Mouse (Mus musculus): ENCODE data around the gene Fam114a1. TPM values are rescaled to one million over a fixed set of nuclear protein-coding genes. Genes with fewer than 3 reads are reported as not detected.

Gene Fam114a1
- total RNA-seq, 2 experiments from 2014 or later, result 5.0 to 6.1 TPM

- intact Hi-C loops (cut with DNase I), result loop anchor here (2.0 to 10.0 kb wide), 4 partner anchors 129 to 382 kb away; no protein-coding TSS in a partner anchor
- peak; percentile 10 to 38 for DNase-seq (ENCODE audit: low spot score in 2 of 2)
These were observed 33.3 kb downstream of the Fam114a1 start for GRCm38 (mm10) chr5:65002940-65003824.

- intact Hi-C loops (cut with DNase I), result loop anchor here (2.0 to 10.0 kb wide), 4 partner anchors 128 to 381 kb away; no protein-coding TSS in a partner anchor
- no peak for DNase-seq (ENCODE audit: low spot score in 2 of 2)
These were observed 34.2 kb downstream of the Fam114a1 start for GRCm38 (mm10) chr5:65003946-65004535.

- intact Hi-C loops (cut with DNase I), result loop anchor here (10.0 kb wide), 1 partner anchor 380 kb away; no protein-coding TSS in a partner anchor
- DNase-seq (ENCODE audit: low spot score in 2 of 2), result no peak
These were observed 35.4 kb downstream of the Fam114a1 start for GRCm38 (mm10) chr5:65005251-65005650.

- intact Hi-C loops (cut with DNase I), result loop anchor here (10.0 kb wide), 1 partner anchor 379 kb away; no protein-coding TSS in a partner anchor
- DNase-seq (ENCODE audit: low spot score in 2 of 2), result peak in 1 of 2 experiments; percentile 21
These were observed 36.2 kb downstream of the Fam114a1 start for GRCm38 (mm10) chr5:65006011-65006491.

- intact Hi-C loops (cut with DNase I), result no loop called here
- DNase-seq (ENCODE audit: low spot score in 2 of 2), result no peak
These were observed 42.2 kb downstream of the Fam114a1 start for GRCm38 (mm10) chr5:65011901-65012573.

GRCm38 (mm10) chr5:65015508-65015907, 45.6 kb downstream of the Fam114a1 start:
- intact Hi-C loops (cut with DNase I), result no loop called here

DNA sequence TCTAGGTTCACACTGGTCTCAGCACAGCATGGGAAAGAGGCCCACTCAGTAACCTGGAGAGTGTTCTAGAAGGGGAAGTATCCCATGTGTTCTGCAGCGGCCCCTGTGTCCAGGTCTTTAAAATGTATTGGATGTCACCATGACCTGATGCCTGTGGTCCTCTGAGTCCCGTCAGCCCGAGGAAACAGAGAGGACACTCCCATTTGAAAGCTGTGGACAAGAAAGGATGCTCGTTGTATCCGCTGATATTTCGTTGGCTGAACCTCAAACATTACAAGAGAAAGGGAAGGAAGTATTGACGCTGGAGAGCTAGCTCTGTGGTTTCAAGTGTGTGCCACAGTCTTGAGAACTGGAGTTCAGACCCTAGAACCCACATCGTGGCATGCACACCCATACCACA, 49.2 kb downstream of the Fam114a1 start:
- intact Hi-C loops (cut with DNase I), result no loop called here
- DNase-seq (ENCODE audit: low spot score in 2 of 2), result no peak

More at GRCm38 (mm10) chr5:65015508-65015907, 45.6 kb downstream of the Fam114a1 start:
- no peak for DNase-seq (ENCODE audit: low spot score in 2 of 2)

DNA sequence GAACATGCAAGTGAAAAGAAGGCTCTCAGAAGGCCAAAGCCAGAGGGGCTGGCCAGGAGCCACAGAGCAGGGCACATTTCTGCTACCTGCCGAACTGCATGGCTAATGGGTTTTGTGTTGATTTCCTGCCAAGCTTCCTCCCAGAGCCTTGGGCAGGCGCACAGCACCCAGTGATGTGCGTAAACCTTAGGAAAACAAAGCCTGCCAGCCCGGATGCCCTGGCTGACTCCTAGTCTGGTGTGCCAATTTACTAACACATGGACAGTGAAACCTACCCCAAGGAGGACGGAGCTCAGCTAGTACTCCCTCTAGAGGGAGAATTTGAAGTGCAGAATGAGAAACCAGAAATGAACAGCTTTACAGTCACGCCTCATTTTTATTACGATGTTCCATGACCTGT, 50.0 kb downstream of the Fam114a1 start:
- DNase-seq (ENCODE audit: low spot score in 2 of 2), result peak in 1 of 2 experiments; percentile 9
- intact Hi-C loops (cut with DNase I), result loop anchor here (5.0 kb wide), 1 partner anchor 177 kb away; the partner anchor contains the start of gene Wdr19

DNA sequence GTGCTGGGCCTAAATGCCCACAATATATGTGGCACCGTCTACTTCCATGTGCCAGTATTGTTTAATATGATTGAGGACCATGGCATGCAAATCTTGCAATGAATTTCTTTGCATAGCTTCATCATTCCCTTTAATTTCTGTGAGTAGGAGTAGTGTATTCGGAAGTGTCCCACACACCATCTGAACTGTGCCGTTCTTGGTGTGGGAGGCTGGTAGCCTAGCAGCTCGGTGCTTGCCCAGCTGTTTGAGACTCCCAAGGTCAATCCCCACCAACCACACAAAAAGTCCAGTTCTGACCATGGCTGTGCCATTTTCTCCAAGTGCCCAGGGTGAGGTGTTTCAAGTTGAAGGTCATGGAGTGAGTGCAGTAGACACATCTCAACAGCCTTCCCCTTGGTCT, 52.1 kb downstream of the Fam114a1 start:
- intact Hi-C loops (cut with DNase I), result loop anchor here (5.0 kb wide), 1 partner anchor 175 kb away; the partner anchor contains the start of gene Wdr19
- peak; percentile 49 to 77 for DNase-seq (ENCODE audit: low spot score in 2 of 2)

DNA sequence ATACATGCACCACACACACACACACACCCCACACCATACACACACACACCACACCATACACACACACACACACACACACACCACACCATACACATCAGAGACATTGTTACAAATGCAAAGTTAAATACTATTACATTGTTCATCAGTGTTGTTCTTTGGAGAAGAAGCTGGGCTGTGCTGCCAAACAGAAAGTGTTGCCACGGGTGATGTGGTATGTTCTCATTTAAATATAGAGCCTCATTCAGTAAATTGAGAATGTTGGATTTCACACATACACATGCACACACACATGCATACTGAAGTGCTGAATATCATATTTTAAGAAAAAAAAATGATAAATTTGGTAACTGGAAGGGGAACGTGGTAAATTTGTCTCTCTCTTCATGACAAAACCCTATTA, 54.8 kb downstream of the Fam114a1 start:
- peak in 1 of 2 experiments; percentile 16 for DNase-seq (ENCODE audit: low spot score in 2 of 2)
- intact Hi-C loops (cut with DNase I), result loop anchor here (5.0 kb wide), 1 partner anchor 173 kb away; the partner anchor contains the start of gene Wdr19

GRCm38 (mm10) chr5:65025916-65026315, 56.0 kb downstream of the Fam114a1 start:
- intact Hi-C loops (cut with DNase I), result no loop called here
- no peak for DNase-seq (ENCODE audit: low spot score in 2 of 2)

DNA sequence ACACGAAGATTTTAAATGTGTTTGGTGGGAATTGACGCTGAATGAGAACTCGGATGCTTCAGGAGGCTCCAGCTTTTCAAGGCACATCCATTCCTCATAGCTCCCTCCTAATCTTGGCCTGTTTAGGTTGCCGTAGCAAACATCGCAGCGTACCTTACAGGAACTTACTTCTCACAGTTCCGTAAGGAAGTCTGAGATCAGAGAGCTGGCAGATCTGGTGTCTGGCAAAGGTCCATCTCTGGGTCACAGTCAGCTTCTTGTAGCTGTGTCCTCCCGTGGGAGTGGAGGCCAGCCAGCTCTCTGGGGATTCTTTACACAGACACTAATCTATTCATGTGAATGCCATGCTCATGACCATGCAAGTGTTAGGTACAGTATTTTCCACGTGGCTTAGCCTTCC, 56.9 kb downstream of the Fam114a1 start:
- intact Hi-C loops (cut with DNase I), result no loop called here
- peak in 1 of 2 experiments; percentile 24 for DNase-seq (ENCODE audit: low spot score in 2 of 2)

GRCm38 (mm10) chr5:65028019-65028418, 58.1 kb downstream of the Fam114a1 start:
- no peak for DNase-seq (ENCODE audit: low spot score in 2 of 2)
- intact Hi-C loops (cut with DNase I), result no loop called here

DNA sequence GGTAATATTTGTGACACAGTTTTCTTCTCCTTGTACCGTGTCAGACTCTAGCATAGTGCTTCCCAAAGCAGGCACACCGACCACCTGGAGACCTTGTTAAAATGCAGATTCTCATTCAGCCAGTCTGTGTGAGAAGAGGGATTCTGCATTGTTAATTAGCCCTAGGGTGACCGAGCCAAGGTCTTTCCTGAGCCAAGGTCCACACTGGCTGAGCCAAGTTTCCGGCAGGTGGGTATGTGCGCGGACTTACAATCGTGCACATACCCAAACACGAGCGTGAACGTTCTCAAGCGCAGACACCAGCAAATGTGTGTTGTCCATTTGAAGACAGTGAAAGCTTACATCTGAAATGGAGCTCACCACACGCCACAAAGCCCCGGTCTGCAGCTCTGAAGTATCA, 66.7 kb downstream of the Fam114a1 start:
- peak in 1 of 2 experiments; percentile 31 for DNase-seq (ENCODE audit: low spot score in 2 of 2)
- intact Hi-C loops (cut with DNase I), result no loop called here

- DNase-seq (ENCODE audit: low spot score in 2 of 2), result no peak
- intact Hi-C loops (cut with DNase I), result no loop called here
These were observed 68.4 kb downstream of the Fam114a1 start for GRCm38 (mm10) chr5:65038305-65038704.

GRCm38 (mm10) chr5:65038811-65039571, 69.1 kb downstream of the Fam114a1 start:
- no peak for DNase-seq (ENCODE audit: low spot score in 2 of 2)
- intact Hi-C loops (cut with DNase I), result no loop called here

DNA sequence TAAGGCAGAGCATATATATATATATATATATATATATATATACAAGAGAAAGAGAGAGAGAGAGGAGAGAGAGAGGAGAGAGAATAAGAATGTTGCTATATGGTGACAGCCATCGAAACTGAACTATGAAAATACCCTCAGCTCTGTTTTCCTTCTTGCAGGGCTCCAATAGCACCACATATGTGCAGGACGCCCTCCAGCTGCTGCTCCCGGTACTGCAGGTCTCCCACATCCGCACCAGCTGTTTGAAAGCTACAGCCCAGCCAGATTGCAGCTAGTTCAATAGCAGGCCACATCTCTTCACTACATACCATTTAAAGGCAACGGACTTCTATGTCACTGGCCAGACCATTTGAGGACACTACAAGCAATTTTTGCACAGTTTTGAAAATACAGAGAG, 70.6 kb downstream of the Fam114a1 start:
- intact Hi-C loops (cut with DNase I), result no loop called here
- DNase-seq (ENCODE audit: low spot score in 2 of 2), result no peak

- no peak for DNase-seq (ENCODE audit: low spot score in 2 of 2)
- intact Hi-C loops (cut with DNase I), result no loop called here
These were observed 73.6 kb downstream of the Fam114a1 start for GRCm38 (mm10) chr5:65043407-65043895.

All from left cerebral cortex, postnatal 25 days (tissue).